Mouse (Mus musculus) G1E-ER4 (cell line): ENCODE data around the gene Atg5. TPM values are rescaled to one million over a fixed set of nuclear protein-coding genes. Genes with fewer than 3 reads are reported as not detected.

ENCODE experiments used
- GATA1 ChIP-seq: IDR thresholded peaks from one replicate; pipeline ENCODE4 v1.8.0; 2012; ENCODE audit warnings: low read length, inconsistent platforms
- polyA plus RNA-seq: library from polyadenylated mRNA; stranded (reverse); fragments of >175 nt; gene quantifications from 2 replicates; pipeline ENCODE4 v1.2.3, GENCODE M21; 2012

Atg5 gene
- polyA plus RNA-seq, 1 experiment, result 5.0 TPM

GRCm38 (mm10) chr10:44339326-44339725 is 71.2 kb downstream of the Atg5 start:
- TF ChIP-seq GATA1, result no peak

DNA sequence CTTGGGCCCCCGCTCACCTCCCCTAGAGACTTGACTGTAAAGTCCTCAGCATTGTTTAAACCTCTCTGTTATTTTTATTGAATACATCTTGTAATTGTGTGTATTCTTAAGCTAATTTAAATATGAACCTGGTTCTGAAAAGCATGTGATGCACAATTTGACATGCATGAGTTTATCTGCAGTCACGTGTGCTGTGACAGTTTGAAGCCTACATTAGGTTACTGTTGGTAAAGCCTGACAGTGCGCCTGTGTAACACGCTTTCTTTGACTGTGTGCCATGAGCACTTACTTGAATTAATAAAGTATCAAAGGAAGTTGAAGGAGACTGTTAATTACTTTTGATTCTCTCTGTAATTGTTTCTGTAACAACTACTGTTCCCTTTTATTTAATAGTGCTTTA is 72.8 kb downstream of the Atg5 start:
- TF ChIP-seq GATA1, result no peak

GRCm38 (mm10) chr10:44341826-44342521 is 73.8 kb downstream of the Atg5 start:
- no peak for TF ChIP-seq GATA1

- no peak for TF ChIP-seq GATA1
These were observed 75.2 kb downstream of the Atg5 start for GRCm38 (mm10) chr10:44343351-44343750.

DNA sequence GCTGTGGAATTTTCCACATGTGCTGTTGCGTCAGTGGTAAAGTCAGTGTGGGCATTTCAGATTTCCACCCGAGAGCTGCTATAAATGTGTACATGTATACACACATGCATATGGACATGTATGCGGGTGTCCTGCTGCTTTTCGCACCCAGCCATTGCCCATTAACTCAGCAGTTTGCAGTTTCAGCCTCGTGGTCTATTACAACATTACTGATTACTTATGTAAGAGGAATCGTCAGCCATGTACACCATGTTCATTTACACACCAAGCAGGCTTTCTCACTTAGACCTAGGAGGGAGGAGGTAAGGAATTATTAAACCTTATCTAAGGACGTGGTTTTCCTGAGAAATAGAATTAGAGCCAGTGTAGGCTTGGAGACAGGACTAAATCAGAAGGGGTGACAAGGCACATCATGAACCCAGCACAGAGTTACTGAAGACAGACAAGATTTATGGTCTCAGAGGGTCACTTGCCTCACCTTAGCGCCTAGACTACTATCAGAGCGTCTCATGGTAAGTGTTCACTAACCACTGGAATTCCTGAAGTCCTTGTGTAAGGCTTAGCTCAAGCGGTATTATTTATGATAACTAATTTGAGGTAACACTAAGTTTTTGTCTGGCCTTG is 79.5 kb downstream of the Atg5 start:
- no peak for TF ChIP-seq GATA1

GRCm38 (mm10) chr10:44348474-44349415 is 80.6 kb downstream of the Atg5 start:
- no peak for TF ChIP-seq GATA1

- no peak for TF ChIP-seq GATA1
These were observed 85.3 kb downstream of the Atg5 start for GRCm38 (mm10) chr10:44353467-44353866.

- TF ChIP-seq GATA1, result peak; percentile 39
These were observed 86.2 kb downstream of the Atg5 start for GRCm38 (mm10) chr10:44354393-44354792.

DNA sequence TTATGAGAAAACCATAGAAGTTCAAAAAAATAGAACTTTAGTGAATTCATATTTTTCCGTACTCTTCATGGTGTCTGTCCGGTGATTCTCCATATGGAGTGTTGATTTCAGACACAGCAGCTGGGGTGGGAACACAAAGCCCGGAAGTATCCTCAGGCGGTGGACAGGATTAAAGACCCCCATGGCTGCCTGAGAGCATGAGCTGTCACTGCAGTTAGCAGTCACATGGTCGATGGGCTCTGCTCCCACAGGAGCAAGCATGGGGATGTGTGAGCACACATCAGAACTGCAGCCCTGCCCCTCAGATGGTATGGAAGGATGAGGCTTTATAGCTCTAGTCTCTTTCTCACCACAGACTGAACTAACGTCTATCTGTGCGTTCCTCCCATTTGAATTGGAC is 87.1 kb downstream of the Atg5 start:
- no peak for TF ChIP-seq GATA1

DNA sequence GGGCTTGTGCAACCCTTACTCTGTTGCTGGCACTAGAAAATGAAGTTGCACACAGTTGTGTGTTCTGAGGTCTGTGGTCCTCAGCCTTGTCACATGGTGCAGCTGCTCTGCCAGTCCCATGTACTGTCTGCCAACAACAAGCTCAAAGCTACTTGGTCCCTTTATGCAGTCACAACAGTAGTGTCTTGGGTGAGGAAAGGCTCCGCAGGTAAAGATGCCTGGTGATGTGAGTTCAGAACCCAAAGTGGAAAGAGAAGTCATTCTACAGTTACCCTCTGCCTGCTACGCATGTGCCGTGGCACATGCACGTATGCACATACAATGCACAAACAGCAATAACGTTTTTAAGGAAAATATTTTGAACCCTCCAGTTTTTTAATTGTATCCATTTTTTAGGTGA is 88.5 kb downstream of the Atg5 start:
- no peak for TF ChIP-seq GATA1

DNA sequence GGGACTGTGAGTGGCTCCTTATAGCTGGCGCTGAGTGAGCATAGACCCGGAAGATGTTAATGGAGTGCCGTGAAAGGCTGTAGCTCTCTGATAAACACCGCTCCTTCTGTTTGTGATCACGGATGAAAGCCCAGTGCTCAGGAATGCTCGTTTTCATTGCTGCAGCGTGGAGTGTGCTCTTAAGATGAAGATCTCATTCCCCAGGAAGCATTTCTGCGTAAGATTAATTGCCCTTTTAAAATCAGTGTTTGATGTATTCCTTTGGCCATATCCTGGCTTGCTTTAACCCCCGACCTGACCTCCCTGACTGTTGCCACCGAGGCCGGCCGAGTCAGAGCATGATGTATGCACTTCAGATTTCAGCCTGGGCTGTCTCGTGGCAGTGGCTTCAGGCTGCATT is 89.2 kb downstream of the Atg5 start:
- no peak for TF ChIP-seq GATA1

GRCm38 (mm10) chr10:44358816-44359215 is 90.7 kb downstream of the Atg5 start:
- no peak for TF ChIP-seq GATA1

DNA sequence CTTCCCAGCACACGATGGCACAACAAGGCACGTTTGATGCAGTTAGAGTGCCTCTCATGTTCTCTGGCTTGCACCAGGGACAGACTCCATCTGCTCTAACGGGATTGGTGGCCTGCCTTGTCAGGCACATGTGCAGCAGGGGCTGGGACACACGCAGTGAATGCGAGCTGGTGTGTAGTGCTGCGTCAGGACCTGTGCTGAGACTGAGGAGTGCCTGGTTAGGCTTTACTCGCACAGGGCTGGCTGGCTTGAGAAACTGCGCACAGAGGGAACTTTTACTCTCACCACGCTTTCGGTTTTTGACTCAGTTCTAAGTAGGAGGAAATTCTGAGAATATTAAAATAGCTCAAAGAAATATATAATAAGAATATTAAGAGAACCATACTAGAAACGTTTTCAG is 92.5 kb downstream of the Atg5 start:
- TF ChIP-seq GATA1, result no peak

DNA sequence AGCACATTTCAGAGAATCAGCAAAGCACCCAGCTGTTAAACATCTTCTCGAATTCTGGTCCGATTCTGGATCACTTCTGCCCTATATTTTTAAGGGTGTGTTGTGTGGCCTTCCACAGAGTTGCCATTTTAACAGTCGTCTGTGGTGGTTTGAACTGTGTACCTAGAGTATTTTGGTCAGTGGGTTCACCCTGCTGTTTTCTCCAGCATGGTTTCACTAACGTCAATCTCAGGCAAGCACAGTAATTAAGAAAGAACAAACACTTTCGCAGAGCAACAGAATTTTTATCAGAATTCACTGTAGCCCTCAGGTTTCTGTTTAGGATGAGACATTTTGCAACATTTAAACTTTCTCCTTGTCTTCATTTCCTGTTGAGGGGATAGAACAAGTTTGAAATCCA is 94.3 kb downstream of the Atg5 start:
- TF ChIP-seq GATA1, result no peak

- TF ChIP-seq GATA1, result no peak
These were observed 94.7 kb downstream of the Atg5 start for GRCm38 (mm10) chr10:44362846-44363245.

GRCm38 (mm10) chr10:44366186-44366585 is 98.0 kb downstream of the Atg5 start:
- TF ChIP-seq GATA1, result no peak
